8 mouse cellular contexts compared by ENCODE assay signal in the genomic region with DNA sequence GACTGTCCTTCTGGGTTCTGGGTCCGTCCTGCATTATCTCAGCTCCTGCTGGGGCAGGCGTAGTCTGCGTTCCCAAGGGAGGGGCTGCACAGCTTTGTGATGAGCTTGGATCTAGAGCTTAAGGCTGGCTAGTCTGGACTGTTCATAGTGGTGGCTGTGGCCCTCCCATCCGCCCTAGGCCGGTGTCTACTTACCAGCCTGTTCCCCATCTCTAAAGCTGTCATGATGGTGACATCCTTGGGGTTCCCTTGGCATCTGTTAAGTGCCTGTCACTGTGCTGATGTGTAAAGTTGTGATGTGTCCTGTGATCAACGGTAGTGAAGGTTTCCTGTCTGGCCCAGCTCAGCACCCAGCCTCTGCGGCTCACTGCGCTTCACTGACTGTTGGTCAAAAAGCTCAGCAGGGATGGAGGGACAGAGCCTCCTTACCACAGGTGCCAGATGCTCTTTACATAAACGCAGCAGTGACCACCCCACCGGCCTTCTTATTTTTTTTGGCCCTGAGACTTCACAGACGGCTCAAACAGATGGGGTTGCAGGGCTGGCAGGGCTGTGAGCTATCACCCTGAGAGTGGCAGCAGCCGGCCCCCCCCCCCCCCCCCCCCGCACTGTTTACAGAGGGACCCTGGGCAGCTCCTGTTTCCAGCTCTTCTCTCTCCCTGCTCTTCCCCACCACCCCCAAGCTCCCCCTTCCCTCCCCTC.
DNase-seq lines count a peak whose midpoint lies in the region; ATAC-seq and TF ChIP-seq lines count a peak whose summit lies in the region.

No protein-coding gene starts in this region.

- no peaks in the 10 kb centered on the region for H3K27me3 ChIP-seq in lung, postnatal 0 days (replicated peaks; ENCODE audit: insufficient read depth, low read length)
- no peaks in the 10 kb centered on the region for H3K27me3 ChIP-seq in hindbrain, embryonic 13.5 days
- H3K27me3 ChIP-seq in midbrain, embryonic 13.5 days = no peaks in the 10 kb centered on the region

- H3K9ac ChIP-seq in lung, postnatal 0 days (replicated peaks; ENCODE audit: low read depth) = no peak overlapping the region
- H3K9ac ChIP-seq in hindbrain, embryonic 13.5 days = peak overlapping the region; percentile 55
- H3K9ac ChIP-seq in midbrain, embryonic 13.5 days (replicated peaks) = peak overlapping the region; percentile 48

- H3K4me1 ChIP-seq in lung, postnatal 0 days (ENCODE audit: insufficient read depth, low read depth, low read length) = peaks cover 19% of the 10 kb centered on the region; the same call in 1 of the 2 replicates
- H3K4me1 ChIP-seq in hindbrain, embryonic 13.5 days (replicated peaks) = peaks cover 60% of the 10 kb centered on the region
- H3K4me1 ChIP-seq in midbrain, embryonic 13.5 days (replicated peaks) = peaks cover 58% of the 10 kb centered on the region

- peak overlapping the region; percentile 51 for H3K4me2 ChIP-seq in lung, postnatal 0 days (replicated peaks; ENCODE audit: low read depth, low read length)
- peak overlapping the region; percentile 54 for H3K4me2 ChIP-seq in hindbrain, embryonic 13.5 days
- peak overlapping the region; percentile 54 for H3K4me2 ChIP-seq in midbrain, embryonic 13.5 days (replicated peaks)

- H3K27ac ChIP-seq in lung, postnatal 0 days (ENCODE audit: low read length) = peak overlapping the region; percentile 80
- peak overlapping the region; percentile 92 for H3K27ac ChIP-seq in hindbrain, embryonic 13.5 days
- peak overlapping the region; percentile 89 for H3K27ac ChIP-seq in midbrain, embryonic 13.5 days

- peak overlapping the region; percentile 24; the same call in 1 of the 2 replicates for H3K4me3 ChIP-seq in lung, postnatal 0 days (ENCODE audit: low read depth, low read length)
- peak overlapping the region; percentile 27 for H3K4me3 ChIP-seq in hindbrain, embryonic 13.5 days
- H3K4me3 ChIP-seq in midbrain, embryonic 13.5 days (replicated peaks) = peak overlapping the region; percentile 24

- WGBS in lung, postnatal 0 days = 9% methylated on average over 11 of the region's 13 CpGs
- WGBS in hindbrain, embryonic 13.5 days = 3% methylated on average over 11 of the region's 13 CpGs
- 3% methylated on average over 11 of the region's 13 CpGs for whole genome bisulfite sequencing in midbrain, embryonic 13.5 days

- peak; percentile 23 for ATAC-seq in cerebellum, adult (ENCODE audit: insufficient number of reproducible peaks, low FRiP score, low TSS enrichment)
- peak; percentile 66 for ATAC-seq in lung, postnatal 0 days
- peak; percentile 71 for ATAC-seq in hindbrain, embryonic 13.5 days (ENCODE audit: low FRiP score)
- ATAC-seq in midbrain, embryonic 13.5 days = peak; percentile 78

- H3K36me3 ChIP-seq in lung, postnatal 0 days (ENCODE audit: insufficient read depth, low read length) = no peaks in the 10 kb centered on the region
- H3K36me3 ChIP-seq in hindbrain, embryonic 13.5 days = no peaks in the 10 kb centered on the region
- H3K36me3 ChIP-seq in midbrain, embryonic 13.5 days = no peaks in the 10 kb centered on the region

- H3K9me3 ChIP-seq in lung, postnatal 0 days (ENCODE audit: low read length) = no peaks in the 10 kb centered on the region
- no peaks in the 10 kb centered on the region for H3K9me3 ChIP-seq in hindbrain, embryonic 13.5 days
- no peaks in the 10 kb centered on the region for H3K9me3 ChIP-seq in midbrain, embryonic 13.5 days

- no peak; the same call in none of the 2 replicates for TF ChIP-seq EP300 in lung, postnatal 0 days (IDR thresholded peaks at IDR 0.05)

- no peak for DNase-seq in cerebellum, adult 11-12 months
- no peak for DNase-seq in lung, postnatal 0 days (ENCODE audit: low spot score)
- no peak for DNase-seq in lung, adult 18-20 months
- no peak for DNase-seq in layer of hippocampus, postnatal 14 days (ENCODE audit: low spot score in 2 of 2)
- DNase-seq in urinary bladder, postnatal 14 days (ENCODE audit: low spot score) = no peak

- TF ChIP-seq CTCF in lung, postnatal 0 days (IDR thresholded peaks at IDR 0.05) = no peak

Comparison
In these comparisons a context has a peak if more than half of its experiments do, and no peak if none do; other contexts are left out.
1. ATAC-seq: peak in every context shown above with its lines; median percentile 78 in midbrain, embryonic 13.5 days; 71 in hindbrain, embryonic 13.5 days; 66 in lung, postnatal 0 days; 23 in cerebellum, adult.